Mouse (Mus musculus) right cerebral cortex, postnatal 14 days (tissue): ENCODE results near the gene C87499.

Experiments
- DNase-seq: peaks from one replicate; pipeline ENCODE4 v3.0.0; 2022

C87499 gene

GRCm38 (mm10) chr4:88634311-88634710 lies at the start of gene C87499:
Gene C87499, minus strand, starts transcription at chr4:88634411.
- no peak for DNase-seq

DNA sequence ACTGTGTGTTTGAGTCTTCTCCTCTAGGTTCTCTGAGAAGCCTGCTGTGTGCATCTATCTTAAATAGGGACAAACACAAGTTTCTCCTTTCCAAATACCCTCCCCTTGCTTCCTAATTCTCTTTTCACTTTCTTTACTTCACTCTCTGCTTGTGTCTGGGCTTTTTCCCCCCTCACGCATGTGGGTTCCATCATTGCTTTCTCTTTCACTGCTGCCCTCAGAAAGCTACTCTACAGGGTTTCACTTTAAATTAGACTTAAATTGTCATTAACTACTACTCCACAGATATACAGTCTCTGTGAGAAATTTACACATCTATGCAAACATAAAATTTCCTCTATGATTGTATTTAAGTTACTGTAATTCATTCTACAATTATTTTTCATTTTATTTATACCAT lies 49.6 kb upstream of the C87499 start, which contains the start of gene Ifna2:
Gene Ifna2 (minus strand): TSS at position 101 of the 400 bp plus-strand sequence.
- DNase-seq, result no peak

GRCm38 (mm10) chr4:88681353-88681752 lies 47.1 kb upstream of the C87499 start:
- no peak for DNase-seq

DNA sequence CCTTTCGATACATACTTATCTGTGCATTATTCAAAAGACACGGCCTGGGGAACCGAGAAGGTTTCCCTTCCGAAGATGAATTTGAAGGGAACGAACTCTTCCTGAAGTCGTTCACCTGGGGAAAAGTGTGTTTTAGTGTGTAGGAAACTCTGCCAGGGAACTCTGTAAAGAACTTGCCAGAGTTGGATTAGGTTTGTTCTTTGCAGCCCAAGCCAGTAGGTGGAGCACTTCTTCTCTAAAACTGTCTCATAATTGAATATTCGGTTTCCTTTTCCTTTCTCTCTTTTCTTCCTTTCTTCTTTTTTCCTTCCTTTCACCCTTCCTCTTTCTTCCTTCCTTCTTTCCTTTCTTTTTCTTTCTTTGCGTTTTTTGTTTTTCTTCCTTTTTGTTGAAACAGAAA lies 46.2 kb upstream of the C87499 start:
- peak; percentile 14 for DNase-seq

DNA sequence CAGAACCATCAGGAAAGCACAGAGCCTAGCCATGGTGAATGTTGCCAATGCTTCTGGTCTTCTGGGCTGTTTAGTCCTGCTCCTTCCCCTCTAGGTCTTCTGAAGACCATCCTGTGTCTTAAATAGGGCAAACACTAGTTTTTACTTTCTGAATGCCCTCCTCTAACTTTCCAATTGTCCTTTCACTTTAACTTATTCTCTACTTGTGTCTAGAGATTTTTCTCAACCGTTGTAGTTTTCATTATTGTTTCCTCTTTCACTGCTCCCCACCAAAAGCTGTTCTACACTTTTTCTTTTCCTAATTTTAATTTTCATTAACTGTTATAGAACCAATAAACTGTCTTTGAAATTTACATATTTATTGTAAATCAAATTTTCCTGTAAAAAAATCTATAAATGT lies 42.6 kb upstream of the C87499 start, which contains the start of gene Ifna16:
Gene Ifna16 (minus strand): TSS at position 101 of the 400 bp plus-strand sequence.
- no peak for DNase-seq

DNA sequence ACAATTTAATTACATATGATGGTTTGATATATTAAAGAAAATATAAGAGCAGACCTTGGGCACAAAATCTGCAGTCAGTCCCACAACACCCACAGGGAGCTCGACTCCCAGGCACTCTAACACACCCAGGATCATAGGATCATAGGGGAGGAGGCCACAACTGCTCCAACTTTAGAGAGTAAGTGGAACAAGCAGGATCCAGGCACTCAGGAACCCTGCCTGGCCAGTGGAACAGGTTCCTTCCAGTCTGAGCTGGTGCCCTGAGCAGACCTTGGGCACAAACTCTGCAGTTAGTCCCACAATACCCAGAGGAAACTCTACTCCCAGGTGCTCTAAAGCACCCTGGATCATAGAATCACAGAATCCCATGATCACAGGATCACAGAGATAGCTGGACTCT lies 21.2 kb upstream of the C87499 start:
- no peak for DNase-seq

GRCm38 (mm10) chr4:88653644-88654043 lies 19.4 kb upstream of the C87499 start:
- no peak for DNase-seq

DNA sequence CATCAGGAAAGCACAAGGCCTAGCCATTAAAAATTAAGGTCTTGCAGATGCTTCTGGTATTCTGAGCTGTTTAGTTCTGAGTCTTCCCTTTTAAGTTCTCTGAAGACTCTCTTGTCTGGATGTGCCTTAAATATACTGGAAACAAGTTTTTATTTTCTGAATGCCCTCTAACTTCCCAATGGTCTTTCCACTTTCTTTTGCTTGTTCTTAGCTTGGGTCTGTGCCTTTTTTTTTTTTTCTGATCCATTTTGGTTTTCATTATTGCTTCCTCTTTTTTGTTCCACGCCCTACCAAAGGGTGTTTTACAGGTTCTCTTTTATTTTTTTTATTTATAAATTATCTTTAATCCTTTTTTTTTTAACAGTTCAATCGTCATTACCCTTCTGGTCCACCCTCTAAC lies 10.1 kb upstream of the C87499 start, which contains the start of gene Ifna13:
Gene Ifna13 (minus strand): TSS at position 101 of the 400 bp plus-strand sequence.
- DNase-seq, result no peak

GRCm38 (mm10) chr4:88642526-88642925 lies 8.3 kb upstream of the C87499 start:
- no peak for DNase-seq

- DNase-seq, result peak; percentile 96
Measured at GRCm38 (mm10) chr4:88641077-88641831, 7.0 kb upstream of the C87499 start.

DNA sequence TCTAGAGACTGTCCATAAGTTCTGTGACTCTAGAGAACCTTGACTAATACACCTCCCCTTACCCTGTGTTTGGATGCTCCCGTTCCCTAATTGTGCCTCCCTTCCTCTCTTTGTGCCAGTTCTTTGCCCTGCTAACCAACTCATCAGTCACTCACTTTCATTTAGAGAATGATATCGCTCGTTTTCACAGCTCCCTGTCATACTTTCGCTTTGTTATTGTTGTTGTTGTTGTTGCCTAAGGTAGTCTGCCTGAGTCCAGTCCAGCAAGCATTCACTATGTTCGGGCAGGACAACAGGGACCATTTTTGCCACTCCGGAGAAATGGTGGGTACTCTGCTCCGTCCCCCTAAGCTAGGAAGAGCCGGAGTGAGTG lies 6.5 kb upstream of the C87499 start:
- DNase-seq, result no peak

- DNase-seq, result no peak
Measured at GRCm38 (mm10) chr4:88603276-88603675, 30.9 kb downstream of the C87499 start, which contains the start of gene Ifna12. Gene Ifna12, minus strand, starts transcription at chr4:88603376.

DNA sequence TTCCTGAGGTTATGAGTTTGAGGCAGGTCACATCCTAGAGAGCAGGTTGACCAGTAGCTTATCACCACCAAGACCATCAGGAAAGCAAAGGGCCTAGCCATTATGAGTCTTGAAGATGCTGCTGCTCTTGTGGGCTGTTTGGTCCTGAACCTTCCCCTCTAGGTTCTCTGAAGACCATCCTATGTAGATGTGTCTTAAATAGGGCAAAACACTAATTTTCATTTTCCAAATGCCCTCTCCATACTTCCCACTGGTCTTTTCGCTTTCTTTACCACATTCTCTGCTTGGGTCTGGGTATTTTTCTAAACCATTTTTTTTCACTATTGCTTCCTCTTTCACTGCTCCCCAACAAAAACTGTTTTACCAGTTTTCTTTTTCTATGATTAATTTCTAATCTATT lies 41.9 kb downstream of the C87499 start, which contains the start of gene Ifna9:
Gene Ifna9 (minus strand): TSS at position 101 of the 400 bp plus-strand sequence.
- no peak for DNase-seq
